Mouse (Mus musculus) lung, adult 2 months (tissue): ENCODE data around the gene Cyb561d2. TPM values are rescaled to one million over a fixed set of nuclear protein-coding genes. Genes with fewer than 3 reads are reported as not detected.

Experiments used
- DNase-seq: peaks from one replicate; pipeline ENCODE4 v3.0.0; 2022
- H3K4me1 ChIP-seq: fragments of 200-500 bp; 2 replicates; pipeline ENCODE4 v1.6.1; 2011; ENCODE audit warnings: low read length; ENCODE audit not compliant: control insufficient read depth, insufficient read depth
- H3K4me3 ChIP-seq: fragments of 200-500 bp; replicated peaks from 2 replicates; pipeline ENCODE3; 2011; ENCODE audit warnings: low read depth, mild to moderate bottlenecking, control low read depth, low read length; ENCODE audit errors: extremely low read depth
- CTCF ChIP-seq: fragments of 200-500 bp; IDR thresholded peaks from 2 replicates; pipeline ENCODE4 v1.5.1; 2011; ENCODE audit warnings: mild to moderate bottlenecking, low read length, control low read depth; ENCODE audit not compliant: insufficient read depth
- POLR2A ChIP-seq: fragments of 200-500 bp; IDR thresholded peaks from 2 replicates; pipeline ENCODE4 v1.6.1; 2011; ENCODE audit warnings: low read depth, mild to moderate bottlenecking, control low read depth, low read length, borderline replicate concordance; ENCODE audit errors: extremely low read depth
- WGBS: fragments of 180-500 bp; shearing (Covaris S2); methylation state at CpG from one replicate; pipeline ENCODE4 v1.1.7; 2018; 5-methylcytosine and 5-hydroxymethylcytosine counted together
- polyA plus RNA-seq: library from polyadenylated mRNA; depleted of rRNA; stranded (reverse); fragments of >200 nt; gene quantifications from 2 replicates; pipeline ENCODE4 v1.2.3, GENCODE M21; 2012

The Cyb561d2 gene
- polyA plus RNA-seq, 1 experiment, result 37.1 TPM

- peaks cover 9% of the 10 kb centered on the region; the same call in 1 of the 2 replicates for H3K4me1 ChIP-seq
- H3K4me3 ChIP-seq, result no peak overlapping the region
- TF ChIP-seq POLR2A (no peak), CTCF (no peak)
- WGBS, result 32% methylated on average over 8 of the region's 8 CpGs
- DNase-seq, result no peak
These were observed 728 bp upstream of the Cyb561d2 start for GRCm38 (mm10) chr9:107542721-107543120.

GRCm38 (mm10) chr9:107542352-107542686, 326 bp upstream of the Cyb561d2 start:
- Histone ChIP-seq H3K4me3 (peak overlapping the region; percentile 95), H3K4me1 (peaks cover 9% of the 10 kb centered on the region; the same call in 1 of the 2 replicates)
- no peak for TF ChIP-seq CTCF
- no peak for TF ChIP-seq POLR2A
- 2% methylated on average over 11 of the region's 11 CpGs for WGBS
- no peak for DNase-seq

- H3K4me1 ChIP-seq, result peaks cover 19% of the 10 kb centered on the region
- H3K4me3 ChIP-seq, result no peak overlapping the region
- DNase-seq, result no peak
- TF ChIP-seq CTCF (no peak), POLR2A (no peak)
- 21% methylated on average over 10 of the region's 10 CpGs for WGBS
These were observed 988 bp downstream of the Cyb561d2 start for GRCm38 (mm10) chr9:107541005-107541404.

GRCm38 (mm10) chr9:107540420-107540819, 1.6 kb downstream of the Cyb561d2 start:
- no peak for DNase-seq
- WGBS, result 65% methylated on average over 4 of the region's 4 CpGs
- peaks cover 25% of the 10 kb centered on the region for H3K4me1 ChIP-seq
- TF ChIP-seq CTCF, result no peak
- TF ChIP-seq POLR2A, result no peak
- no peak overlapping the region for H3K4me3 ChIP-seq

GRCm38 (mm10) chr9:107539940-107540339, 2.1 kb downstream of the Cyb561d2 start:
- WGBS, result 92% methylated on average over 8 of the region's 8 CpGs
- Histone ChIP-seq H3K4me1 (peaks cover 29% of the 10 kb centered on the region), H3K4me3 (no peak overlapping the region)
- no peak for TF ChIP-seq POLR2A
- TF ChIP-seq CTCF, result no peak
- DNase-seq, result no peak

- Histone ChIP-seq H3K4me3 (no peak overlapping the region), H3K4me1 (peaks cover 30% of the 10 kb centered on the region)
- 88% methylated on average over 3 of the region's 3 CpGs for WGBS
- no peak for DNase-seq
- TF ChIP-seq CTCF (no peak), POLR2A (no peak)
These were observed 3.3 kb downstream of the Cyb561d2 start for GRCm38 (mm10) chr9:107538711-107539110.

- Histone ChIP-seq H3K4me1 (peaks cover 30% of the 10 kb centered on the region), H3K4me3 (no peak overlapping the region)
- TF ChIP-seq POLR2A, result no peak
- TF ChIP-seq CTCF, result no peak
- DNase-seq, result no peak
- WGBS, result 85% methylated on average over 7 of the region's 7 CpGs
These were observed 3.8 kb downstream of the Cyb561d2 start for GRCm38 (mm10) chr9:107538231-107538630.

GRCm38 (mm10) chr9:107534408-107535202, 7.4 kb downstream of the Cyb561d2 start:
- Histone ChIP-seq H3K4me1 (peaks cover 21% of the 10 kb centered on the region), H3K4me3 (peak overlapping the region; percentile 95)
- no peak for DNase-seq
- WGBS, result under 1% methylated on average over 40 of the region's 40 CpGs
- TF ChIP-seq POLR2A (no peak), CTCF (no peak)

- WGBS, result 1% methylated on average over 43 of the region's 48 CpGs
- TF ChIP-seq CTCF (no peak), POLR2A (peak; percentile 91; the same call in 1 of the 2 replicates)
- Histone ChIP-seq H3K4me1 (peaks cover 21% of the 10 kb centered on the region), H3K4me3 (peak within 1 kb of the TSS; percentile 95)
- DNase-seq, result peak; percentile 86
These were observed 8.1 kb downstream of the Cyb561d2 start, which contains the start of gene Tmem115 for GRCm38 (mm10) chr9:107533791-107534407. Tmem115 (plus strand) TSS chr9:107533945.
